Mouse (Mus musculus) hindbrain, embryonic 12.5 days (tissue): ENCODE data around the gene Cnot1. TPM values are rescaled to one million over a fixed set of nuclear protein-coding genes. Genes with fewer than 3 reads are reported as not detected.
"Not testable (repeated sequence)": the region's sequence is repeated elsewhere in the genome, so short reads cannot be mapped to it uniquely, and the experiment has no call there.

Source experiments
- ATAC-seq: fragments of 200-750 bp; cut with Nextera tagmentation; 2 replicates; pipeline ENCODE4 v1.8.0; 2017; ENCODE audit warnings: moderate TSS enrichment; ENCODE audit not compliant: low FRiP score
- H3K27ac ChIP-seq: fragments of 300-500 bp; sonication (generic); 2 replicates; pipeline ENCODE4 v1.5.1; 2016; ENCODE audit warnings: mild to moderate bottlenecking
- H3K27me3 ChIP-seq: fragments of 300-500 bp; sonication (generic); 2 replicates; pipeline ENCODE4 v1.6.1; 2016; ENCODE audit warnings: mild to moderate bottlenecking
- H3K36me3 ChIP-seq: fragments of 300-500 bp; sonication (generic); 2 replicates; pipeline ENCODE4 v1.6.1; 2016; ENCODE audit warnings: mild to moderate bottlenecking
- H3K4me1 ChIP-seq: fragments of 300-500 bp; sonication (generic); 2 replicates; pipeline ENCODE4 v1.6.1; 2016
- H3K4me2 ChIP-seq: fragments of 300-500 bp; sonication (generic); replicated peaks from 2 replicates; pipeline ENCODE4 v1.6.1; 2016; ENCODE audit warnings: mild to moderate bottlenecking
- H3K4me3 ChIP-seq: fragments of 300-500 bp; sonication (generic); 2 replicates; pipeline ENCODE4 v1.5.1; 2016; ENCODE audit warnings: mild to moderate bottlenecking
- H3K9ac ChIP-seq: fragments of 300-500 bp; sonication (generic); 2 replicates; pipeline ENCODE4 v1.6.1; 2016; ENCODE audit warnings: mild to moderate bottlenecking, moderate library complexity
- H3K9me3 ChIP-seq: fragments of 300-500 bp; sonication (generic); replicated peaks from 2 replicates; pipeline ENCODE4 v1.6.1; 2016; ENCODE audit warnings: mild to moderate bottlenecking
- WGBS: fragments of 180-500 bp; shearing (Covaris S2); methylation state at CpG from one replicate; pipeline ENCODE4 v1.1.7; 2016; 5-methylcytosine and 5-hydroxymethylcytosine counted together
- polyA plus RNA-seq: library from polyadenylated mRNA; unstranded; fragments of >200 nt; fragmentation: Nextera tagmentation; extraction: Ambion mirVana; gene quantifications from 2 replicates; pipeline ENCODE4 v1.2.1, GENCODE M21; 2016

Gene Cnot1
- polyA plus RNA-seq, 1 experiment from 2014 or later = 90.5 TPM

DNA sequence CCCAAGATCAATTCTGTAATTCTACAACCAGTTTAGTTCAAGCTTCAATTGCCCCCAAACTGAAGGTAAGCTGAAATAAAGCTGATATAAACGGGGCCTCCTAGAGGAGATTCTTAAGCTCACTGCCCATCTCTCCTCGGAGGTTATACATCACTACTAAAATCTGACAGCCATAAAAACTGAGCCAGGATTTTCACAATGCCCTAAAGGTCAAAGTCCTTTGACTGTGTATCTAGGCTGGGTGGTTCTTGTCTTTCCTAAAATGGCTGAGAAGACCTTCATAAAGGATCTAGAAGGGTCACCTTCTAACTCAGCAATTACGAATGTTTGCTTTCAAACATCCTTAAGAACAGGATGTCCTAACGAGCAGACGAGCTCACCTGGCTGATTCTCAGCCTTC lies 1.9 kb upstream of the Cnot1 start:
- Histone ChIP-seq H3K36me3 (0 out of 2 replicates have a peak, but pooled peaks cover 4% of the 10 kb centered on the region), H3K4me2 (no peak overlapping the region), H3K4me1 (peaks cover 17% of the 10 kb centered on the region), H3K4me3 (no peak overlapping the region), H3K9ac (no peak overlapping the region), H3K27me3 (no peaks in the 10 kb centered on the region), H3K9me3 (no peaks in the 10 kb centered on the region), H3K27ac (no peak overlapping the region)
- 86% methylated on average over 5 of the region's 5 CpGs for WGBS
- no peak for ATAC-seq

- H3K27ac ChIP-seq = no peak overlapping the region
- H3K9me3 ChIP-seq = no peaks in the 10 kb centered on the region
- WGBS = 92% methylated on average over 4 of the region's 4 CpGs
- H3K4me1 ChIP-seq = peaks cover 17% of the 10 kb centered on the region
- H3K36me3 ChIP-seq = 0 out of 2 replicates have a peak, but pooled peaks cover 4% of the 10 kb centered on the region
- H3K27me3 ChIP-seq = no peaks in the 10 kb centered on the region
- H3K4me2 ChIP-seq = no peak overlapping the region
- H3K4me3 ChIP-seq = no peak overlapping the region
- H3K9ac ChIP-seq = no peak overlapping the region
- ATAC-seq = no peak
Measured at GRCm38 (mm10) chr8:95808631-95809030, 1.4 kb upstream of the Cnot1 start.

DNA sequence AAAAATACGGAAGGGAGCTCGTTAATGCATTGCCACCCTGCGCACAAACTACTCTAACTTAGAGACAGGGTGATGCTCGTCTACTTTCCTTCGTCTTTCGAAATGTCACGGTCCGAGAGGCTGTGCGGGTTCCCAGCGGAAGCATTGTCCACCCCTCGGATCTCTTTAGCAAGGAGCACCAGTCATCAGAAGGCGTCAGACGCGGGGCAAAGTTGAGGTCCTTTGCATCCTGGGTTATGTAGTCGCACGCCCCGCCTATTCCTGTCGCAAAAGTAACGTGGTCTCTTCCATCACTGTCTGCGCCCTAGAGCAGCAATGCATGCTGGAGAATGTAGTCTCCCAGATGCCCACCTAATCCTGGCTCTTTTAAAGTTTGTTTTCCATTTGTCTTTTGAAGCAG lies 597 bp upstream of the Cnot1 start:
- no peaks in the 10 kb centered on the region for H3K27me3 ChIP-seq
- H3K27ac ChIP-seq = peak overlapping the region; percentile 94
- peaks cover 17% of the 10 kb centered on the region for H3K4me1 ChIP-seq
- H3K4me2 ChIP-seq = peak overlapping the region; percentile 93
- 0 out of 2 replicates have a peak, but pooled peaks cover 4% of the 10 kb centered on the region for H3K36me3 ChIP-seq
- H3K4me3 ChIP-seq = peak overlapping the region; percentile 98
- WGBS = under 1% methylated on average over 20 of the region's 20 CpGs
- H3K9ac ChIP-seq = peak overlapping the region; percentile 50; the same call in 1 of the 2 replicates
- no peaks in the 10 kb centered on the region for H3K9me3 ChIP-seq
- peak; percentile 95 for ATAC-seq

- peak overlapping the region; percentile 98 for H3K4me3 ChIP-seq
Measured at GRCm38 (mm10) chr8:95806461-95807191, 638 bp downstream of the Cnot1 start.

DNA sequence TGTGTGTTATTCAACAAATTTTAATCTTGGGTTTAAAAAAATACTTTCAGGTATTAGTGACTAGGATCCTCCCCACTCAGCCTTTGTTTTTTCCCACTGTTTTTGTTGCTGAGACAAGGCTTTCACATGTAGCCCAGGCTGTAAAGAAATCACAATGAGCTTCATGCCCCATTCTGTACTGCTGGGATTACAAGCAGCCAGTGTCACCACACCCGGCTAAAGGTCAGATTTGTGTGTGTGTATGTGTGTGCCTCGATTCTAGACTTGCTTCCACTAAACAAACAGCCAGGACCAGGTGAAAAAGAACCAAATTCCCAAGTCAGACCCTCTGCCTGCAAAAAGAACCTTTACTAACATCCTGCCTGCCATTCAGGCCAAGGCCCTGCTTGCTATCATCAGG lies 1.8 kb downstream of the Cnot1 start:
- H3K36me3 ChIP-seq = 0 out of 2 replicates have a peak, but pooled peaks cover 12% of the 10 kb centered on the region
- peak overlapping the region; percentile 93 for H3K4me2 ChIP-seq
- no peak for ATAC-seq
- no peak overlapping the region for H3K27ac ChIP-seq
- peak overlapping the region; percentile 98 for H3K4me3 ChIP-seq
- H3K27me3 ChIP-seq = no peaks in the 10 kb centered on the region
- peak overlapping the region; percentile 98 for H3K9ac ChIP-seq
- no peaks in the 10 kb centered on the region for H3K9me3 ChIP-seq
- 56% methylated on average over 2 of the region's 2 CpGs for WGBS
- peaks cover 17% of the 10 kb centered on the region for H3K4me1 ChIP-seq

More at GRCm38 (mm10) chr8:95806461-95807191, 638 bp downstream of the Cnot1 start:
- WGBS = 1% methylated on average over 63 of the region's 69 CpGs
- 0 out of 2 replicates have a peak, but pooled peaks cover 11% of the 10 kb centered on the region for H3K36me3 ChIP-seq
- H3K4me2 ChIP-seq = peak overlapping the region; percentile 93
- peak overlapping the region; percentile 94 for H3K27ac ChIP-seq
- no peak; the same call in 1 of the 2 replicates for ATAC-seq
- no peaks in the 10 kb centered on the region for H3K27me3 ChIP-seq
- H3K4me1 ChIP-seq = peaks cover 17% of the 10 kb centered on the region
- no peaks in the 10 kb centered on the region for H3K9me3 ChIP-seq
- H3K9ac ChIP-seq = peak overlapping the region; percentile 98

DNA sequence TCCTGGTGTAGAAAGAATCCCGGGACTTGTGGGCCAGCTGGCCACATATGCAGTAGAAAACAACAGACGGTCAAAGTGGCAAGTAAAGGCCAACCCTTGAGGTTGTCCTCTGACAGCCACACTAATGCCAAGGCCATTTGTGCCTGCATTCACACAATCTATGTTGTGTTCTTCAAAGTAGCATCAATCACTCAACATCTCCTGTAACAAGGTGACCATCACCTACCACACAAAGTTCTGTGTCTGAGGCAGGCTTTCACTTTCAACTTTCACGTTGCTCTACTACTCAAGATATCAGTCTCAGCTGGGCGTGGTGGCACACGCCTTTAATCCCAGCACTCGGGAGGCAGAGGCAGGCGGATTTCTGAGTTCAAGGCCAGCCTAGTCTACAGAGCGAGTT lies 5.0 kb downstream of the Cnot1 start:
- no peak overlapping the region for H3K4me3 ChIP-seq
- H3K9ac ChIP-seq = no peak overlapping the region
- no peaks in the 10 kb centered on the region for H3K27me3 ChIP-seq
- H3K9me3 ChIP-seq = no peaks in the 10 kb centered on the region
- 86% methylated on average over 8 of the region's 8 CpGs for WGBS
- H3K4me1 ChIP-seq = peaks cover 17% of the 10 kb centered on the region
- peaks cover 16% of the 10 kb centered on the region; the same call in 1 of the 2 replicates for H3K36me3 ChIP-seq
- no peak overlapping the region for H3K4me2 ChIP-seq
- no peak overlapping the region for H3K27ac ChIP-seq
- no peak for ATAC-seq

DNA sequence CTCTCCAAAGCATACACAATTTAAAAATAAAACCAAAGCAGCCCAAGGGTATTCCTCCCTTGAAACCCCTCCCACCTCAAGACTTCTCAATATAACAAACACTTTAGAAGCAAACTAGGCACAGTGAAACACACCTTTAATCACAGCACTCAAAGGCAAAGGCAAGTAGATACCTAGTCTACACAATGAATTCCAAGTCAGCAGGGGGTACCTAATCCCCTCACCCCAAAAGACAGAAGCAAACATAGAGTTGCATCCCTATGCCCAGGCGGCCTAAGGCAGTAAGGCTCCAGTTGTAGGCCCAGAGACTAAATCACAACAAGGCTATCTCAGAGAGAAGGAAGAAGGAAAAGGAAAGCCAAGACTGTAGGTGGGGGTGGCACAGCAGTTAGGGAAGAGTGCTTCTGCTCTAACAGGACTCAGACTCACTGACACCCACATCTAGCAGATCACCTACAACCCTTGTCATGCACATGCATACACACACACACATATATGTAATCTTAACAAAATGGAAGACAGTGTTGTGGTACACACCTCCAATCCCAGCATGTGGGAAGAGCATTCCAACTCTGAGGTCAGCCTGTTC lies 5.7 kb downstream of the Cnot1 start:
- WGBS = 86% methylated on average over 1 of the region's 1 CpGs
- Histone ChIP-seq H3K9me3 (no peaks in the 10 kb centered on the region), H3K27me3 (no peaks in the 10 kb centered on the region), H3K36me3 (peaks cover 16% of the 10 kb centered on the region; the same call in 1 of the 2 replicates), H3K4me3 (no peak overlapping the region), H3K4me1 (peaks cover 17% of the 10 kb centered on the region), H3K9ac (no peak overlapping the region), H3K4me2 (no peak overlapping the region), H3K27ac (no peak overlapping the region)
- no peak for ATAC-seq

GRCm38 (mm10) chr8:95800353-95800752 lies 6.9 kb downstream of the Cnot1 start:
- 89% methylated on average over 3 of the region's 3 CpGs for WGBS
- peaks cover 16% of the 10 kb centered on the region; the same call in 1 of the 2 replicates for H3K36me3 ChIP-seq
- H3K4me3 ChIP-seq = no peak overlapping the region
- no peaks in the 10 kb centered on the region for H3K27me3 ChIP-seq
- H3K4me2 ChIP-seq = no peak overlapping the region
- no peaks in the 10 kb centered on the region for H3K9me3 ChIP-seq
- H3K4me1 ChIP-seq = peaks cover 8% of the 10 kb centered on the region
- no peak overlapping the region for H3K27ac ChIP-seq
- no peak overlapping the region for H3K9ac ChIP-seq
- ATAC-seq = no peak

- H3K36me3 ChIP-seq = peaks cover 16% of the 10 kb centered on the region; the same call in 1 of the 2 replicates
- H3K27ac ChIP-seq = no peak overlapping the region
- no peaks in the 10 kb centered on the region for H3K9me3 ChIP-seq
- H3K4me1 ChIP-seq = peaks cover 3% of the 10 kb centered on the region; the same call in 1 of the 2 replicates
- H3K4me3 ChIP-seq = no peak overlapping the region
- H3K9ac ChIP-seq = no peak overlapping the region
- H3K27me3 ChIP-seq = no peaks in the 10 kb centered on the region
- ATAC-seq = no peak
- H3K4me2 ChIP-seq = no peak overlapping the region
- WGBS = 88% methylated on average over 1 of the region's 1 CpGs
Measured at GRCm38 (mm10) chr8:95799891-95800290, 7.4 kb downstream of the Cnot1 start.

GRCm38 (mm10) chr8:95799117-95799516 lies 8.1 kb downstream of the Cnot1 start:
- H3K27ac ChIP-seq = no peak overlapping the region
- H3K4me3 ChIP-seq = no peak overlapping the region
- H3K9ac ChIP-seq = no peak overlapping the region
- no peak for ATAC-seq
- H3K27me3 ChIP-seq = no peaks in the 10 kb centered on the region
- no peaks in the 10 kb centered on the region for H3K9me3 ChIP-seq
- no peaks in the 10 kb centered on the region for H3K4me1 ChIP-seq
- H3K36me3 ChIP-seq = peaks cover 12% of the 10 kb centered on the region; the same call in 1 of the 2 replicates
- 97% methylated on average over 6 of the region's 6 CpGs for WGBS
- H3K4me2 ChIP-seq = no peak overlapping the region

DNA sequence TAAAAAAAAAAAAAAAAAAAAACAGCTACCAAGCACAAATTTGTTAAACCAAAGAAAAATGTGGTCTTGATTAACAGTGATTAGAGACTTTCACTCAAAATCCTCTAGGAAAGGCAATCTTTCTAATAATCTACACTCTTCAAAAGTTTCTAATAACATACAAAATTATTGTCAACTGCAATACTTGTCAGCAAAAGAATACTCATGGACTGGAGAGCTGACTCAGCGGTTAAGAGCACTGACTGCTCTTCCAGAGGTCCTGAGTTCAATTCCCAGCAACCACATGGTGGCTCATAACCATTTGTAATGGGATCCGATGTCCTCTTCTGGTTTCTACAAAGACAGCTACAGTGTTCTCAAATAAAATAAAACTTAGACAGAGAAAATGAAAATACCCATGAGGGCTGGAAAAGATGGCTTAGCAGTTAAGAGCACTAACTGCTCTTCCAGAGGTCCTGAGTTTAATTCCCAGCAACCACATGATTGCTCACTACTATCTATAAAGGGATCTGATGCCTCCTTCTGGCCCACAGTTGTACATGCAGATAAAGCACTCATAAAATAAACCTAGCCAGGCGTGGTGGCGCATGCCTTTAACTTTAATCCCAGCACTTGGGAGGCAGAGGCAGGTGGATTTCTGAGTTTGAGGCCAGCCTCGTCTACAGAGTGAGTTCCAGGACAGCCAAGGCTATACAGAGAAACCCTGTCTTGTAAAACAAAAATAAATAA lies 11.8 kb downstream of the Cnot1 start:
- not testable (repeated sequence) for H3K27ac ChIP-seq, H3K9me3 ChIP-seq, H3K4me1 ChIP-seq, H3K4me2 ChIP-seq, H3K27me3 ChIP-seq, H3K4me3 ChIP-seq, H3K9ac ChIP-seq, H3K36me3 ChIP-seq, ATAC-seq
- 94% methylated on average over 5 of the region's 5 CpGs for WGBS

GRCm38 (mm10) chr8:95785591-95785990 lies 21.7 kb downstream of the Cnot1 start:
- no peak overlapping the region for H3K4me2 ChIP-seq
- H3K36me3 ChIP-seq = peaks cover 65% of the 10 kb centered on the region
- 95% methylated on average over 3 of the region's 4 CpGs for WGBS
- H3K27ac ChIP-seq = no peak overlapping the region
- H3K4me3 ChIP-seq = no peak overlapping the region
- H3K9me3 ChIP-seq = no peaks in the 10 kb centered on the region
- H3K4me1 ChIP-seq = no peaks in the 10 kb centered on the region
- no peaks in the 10 kb centered on the region for H3K27me3 ChIP-seq
- ATAC-seq = no peak
- H3K9ac ChIP-seq = no peak overlapping the region
